Mouse (Mus musculus): Measurements from ENCODE around the gene Olfr704.
"Not testable (repeated sequence)": the region's sequence is repeated elsewhere in the genome, so short reads cannot be mapped to it uniquely, and the experiment has no call there.

Gene Olfr704

GRCm38 (mm10) chr7:106862885-106863284 lies at the start of gene Olfr704:
Gene Olfr704, plus strand, starts transcription at chr7:106863185.
- no peak for DNase-seq (ENCODE audit: low read depth, low spot score)

- DNase-seq (ENCODE audit: low read depth, low spot score): no peak
Measured at GRCm38 (mm10) chr7:106813829-106814228, 49.2 kb upstream of the Olfr704 start, which contains the start of gene Olfr701. Gene Olfr701, plus strand, starts transcription at chr7:106814129.

DNA sequence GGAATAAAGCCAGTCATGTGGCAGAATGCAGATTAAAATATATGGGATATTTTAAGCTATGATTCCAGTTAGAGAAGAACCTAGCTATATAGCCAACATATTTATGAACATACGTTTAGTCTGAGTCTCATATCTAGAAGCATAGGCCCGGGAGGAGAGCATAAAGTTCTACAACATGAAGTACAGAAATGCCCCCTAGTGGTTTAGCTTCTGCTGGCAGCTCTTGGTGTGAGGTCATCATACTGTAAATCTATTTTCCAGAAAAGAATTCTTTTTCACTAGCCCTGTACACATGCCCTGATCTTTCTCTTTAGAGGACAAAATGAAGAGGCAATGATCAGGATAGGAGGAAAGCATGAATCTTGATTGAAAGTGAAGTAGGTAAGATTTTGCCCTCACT lies 47.2 kb upstream of the Olfr704 start:
- peak; percentile 0 for DNase-seq (ENCODE audit: low read depth, low spot score)

GRCm38 (mm10) chr7:106818414-106818813 lies 44.6 kb upstream of the Olfr704 start:
- DNase-seq (ENCODE audit: low read depth, low spot score): no peak

GRCm38 (mm10) chr7:106833793-106834192 lies 29.2 kb upstream of the Olfr704 start, which contains the start of gene Olfr702:
Gene Olfr702, minus strand, starts transcription at chr7:106833893.
- DNase-seq (ENCODE audit: low read depth, low spot score): no peak

- no peak for DNase-seq (ENCODE audit: low read depth, low spot score)
Measured at GRCm38 (mm10) chr7:106843060-106843459, 19.9 kb upstream of the Olfr704 start, which contains the start of gene Olfr703. Gene Olfr703, plus strand, starts transcription at chr7:106843360.

DNA sequence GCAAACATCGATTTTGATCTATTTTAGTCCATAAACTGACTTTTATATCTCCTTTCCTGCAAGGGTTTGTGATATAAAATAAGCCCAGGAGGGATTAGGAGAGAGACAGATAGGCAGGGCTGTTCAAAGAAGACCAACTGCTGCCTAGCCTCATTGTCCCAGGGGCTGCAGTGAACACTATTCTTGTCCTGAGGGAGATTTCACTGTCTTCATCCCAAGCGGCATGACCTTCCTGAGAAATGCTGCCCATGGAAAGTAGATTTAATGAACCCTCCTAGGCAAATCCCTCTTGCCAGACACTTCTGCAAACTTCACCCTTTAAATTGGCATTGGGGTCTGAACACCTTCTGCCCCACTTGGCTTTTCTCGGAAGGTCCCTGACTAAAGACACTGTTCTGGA lies 13.8 kb downstream of the Olfr704 start, which contains the start of gene Olfr705:
Olfr705 (minus strand) TSS at position 101 of the 400 bp plus-strand sequence.
- no peak for DNase-seq (ENCODE audit: low read depth, low spot score)

GRCm38 (mm10) chr7:106888062-106888461 lies 25.1 kb downstream of the Olfr704 start, which contains the start of gene Olfr706:
Gene Olfr706, minus strand, starts transcription at chr7:106888162.
- no peak for DNase-seq (ENCODE audit: low read depth, low spot score)

- DNase-seq (ENCODE audit: low read depth, low spot score): not testable (repeated sequence)
Measured at GRCm38 (mm10) chr7:106901141-106901540, 38.2 kb downstream of the Olfr704 start, which contains the start of gene Olfr707. Gene Olfr707, minus strand, starts transcription at chr7:106901241.

- no peak for DNase-seq (ENCODE audit: low read depth, low spot score)
Measured at GRCm38 (mm10) chr7:106907676-106908075, 44.7 kb downstream of the Olfr704 start, which contains the start of gene Olfr1532-ps1. Gene Olfr1532-ps1, plus strand, starts transcription at chr7:106908001.
